Mouse (Mus musculus): ENCODE measurements around the gene Gm13212.
"Not testable (repeated sequence)": the region's sequence is repeated elsewhere in the genome, so short reads cannot be mapped to it uniquely, and the experiment has no call there.

Gm13212 gene

GRCm38 (mm10) chr4:145585078-145585477 lies at the start of gene Gm13212:
Gm13212 (plus strand) TSS chr4:145585166.
- DNase-seq = not testable (repeated sequence)

- not testable (repeated sequence) for DNase-seq
These were observed 41.1 kb upstream of the Gm13212 start for GRCm38 (mm10) chr4:145543861-145544260.

GRCm38 (mm10) chr4:145545106-145545505 lies 39.9 kb upstream of the Gm13212 start:
- not testable (repeated sequence) for DNase-seq

- not testable (repeated sequence) for DNase-seq
These were observed 39.1 kb upstream of the Gm13212 start for GRCm38 (mm10) chr4:145545734-145546349.

GRCm38 (mm10) chr4:145546477-145546876 lies 38.5 kb upstream of the Gm13212 start:
- not testable (repeated sequence) for DNase-seq

GRCm38 (mm10) chr4:145556680-145557079 lies 28.3 kb upstream of the Gm13212 start:
- DNase-seq = no peak

- DNase-seq = no peak
These were observed 25.4 kb upstream of the Gm13212 start for GRCm38 (mm10) chr4:145559505-145560099.

GRCm38 (mm10) chr4:145564111-145564821 lies 20.7 kb upstream of the Gm13212 start:
- DNase-seq = no peak

- DNase-seq = not testable (repeated sequence)
These were observed 14.5 kb upstream of the Gm13212 start for GRCm38 (mm10) chr4:145570461-145570860.

- DNase-seq = not testable (repeated sequence)
These were observed 8.3 kb upstream of the Gm13212 start for GRCm38 (mm10) chr4:145576623-145577022.

GRCm38 (mm10) chr4:145580333-145580732 lies 4.6 kb upstream of the Gm13212 start:
- DNase-seq = not testable (repeated sequence)

GRCm38 (mm10) chr4:145586046-145586445 lies 1.1 kb downstream of the Gm13212 start:
- DNase-seq = not testable (repeated sequence)

GRCm38 (mm10) chr4:145594183-145594582 lies 9.2 kb downstream of the Gm13212 start:
- DNase-seq = not testable (repeated sequence)

- not testable (repeated sequence) for DNase-seq
These were observed 9.8 kb downstream of the Gm13212 start for GRCm38 (mm10) chr4:145594798-145595197.

- not testable (repeated sequence) for DNase-seq
These were observed 55.6 kb downstream of the Gm13212 start for GRCm38 (mm10) chr4:145640416-145641185.

GRCm38 (mm10) chr4:145670385-145670784 lies 85.4 kb downstream of the Gm13212 start, which contains the start of gene Zfp980:
Zfp980 (plus strand) TSS chr4:145670685.
- not testable (repeated sequence) for DNase-seq

GRCm38 (mm10) chr4:145674286-145674780 lies 89.4 kb downstream of the Gm13212 start:
- DNase-seq = not testable (repeated sequence)

Data from right cerebral cortex, postnatal 25 days (tissue).